ENCODE assay signal across 18 mouse cellular contexts in genomic region chr5:112218679-112219078, GRCm38 (mm10). TPM values are rescaled to one million over a fixed set of nuclear protein-coding genes. Genes with fewer than 3 reads are reported as not detected.
A peak's percentile ranks its signal among the peaks of the same experiment; 100 is the strongest.
DNase-seq lines count a peak whose midpoint lies in the region; ATAC-seq lines count a peak whose summit lies in the region.
"Had no signal": no experiment of that assay in that cellular context is flagged by ENCODE, and none has a peak within 500 bp of the region (broad histone marks: within the 10 kb centered on the region; RNA-seq: fewer than 3 reads in every experiment).

No protein-coding gene starts in this region.

- no peak overlapping the region for H3K4me2 ChIP-seq in forebrain, embryonic 13.5 days
- no peak overlapping the region for H3K4me2 ChIP-seq in forebrain, embryonic 15.5 days (replicated peaks)
- H3K4me2 ChIP-seq in neural tube, embryonic 11.5 days (ENCODE audit: low read depth): no peak overlapping the region
- H3K4me2 ChIP-seq in neural tube, embryonic 15.5 days: no peak overlapping the region
- H3K4me2 ChIP-seq in midbrain, embryonic 12.5 days (replicated peaks): no peak overlapping the region
- H3K4me2 ChIP-seq: heart, embryonic 15.5 days; limb, embryonic 13.5 days; liver, embryonic 15.5 days had no signal

- no peak overlapping the region for H3K9ac ChIP-seq in forebrain, embryonic 13.5 days
- H3K9ac ChIP-seq in forebrain, embryonic 15.5 days (replicated peaks): no peak overlapping the region
- 0 out of 2 replicates have a peak overlapping the region, but pooled peaks have one; percentile 22 for H3K9ac ChIP-seq in neural tube, embryonic 11.5 days (ENCODE audit: low read length)
- no peak overlapping the region for H3K9ac ChIP-seq in neural tube, embryonic 15.5 days (replicated peaks)
- H3K9ac ChIP-seq in midbrain, embryonic 12.5 days (replicated peaks): 0 out of 2 replicates have a peak overlapping the region, but pooled peaks have one; percentile 31
- H3K9ac ChIP-seq: heart, embryonic 15.5 days; limb, embryonic 13.5 days; liver, embryonic 15.5 days had no signal

- peaks cover 95% of the 10 kb centered on the region for H3K4me1 ChIP-seq in forebrain, embryonic 13.5 days
- H3K4me1 ChIP-seq in forebrain, embryonic 15.5 days: peaks cover 43% of the 10 kb centered on the region
- peaks cover 45% of the 10 kb centered on the region for H3K4me1 ChIP-seq in neural tube, embryonic 11.5 days (ENCODE audit: control insufficient read depth, insufficient read depth, low read length)
- peaks cover 76% of the 10 kb centered on the region for H3K4me1 ChIP-seq in neural tube, embryonic 15.5 days
- H3K4me1 ChIP-seq in midbrain, embryonic 12.5 days: peaks cover 97% of the 10 kb centered on the region

- H3K27ac ChIP-seq in forebrain, embryonic 13.5 days: peak overlapping the region; percentile 54; the same call in 1 of the 2 replicates
- no peak overlapping the region for H3K27ac ChIP-seq in forebrain, embryonic 15.5 days (replicated peaks)
- H3K27ac ChIP-seq in neural tube, embryonic 11.5 days (ENCODE audit: low read depth, low read length): peak overlapping the region; percentile 64
- no peak overlapping the region for H3K27ac ChIP-seq in neural tube, embryonic 15.5 days (replicated peaks)
- H3K27ac ChIP-seq in midbrain, embryonic 12.5 days (replicated peaks): peak overlapping the region; percentile 90
- H3K27ac ChIP-seq: embryonic facial prominence, embryonic 10.5 days; limb, embryonic 13.5 days; liver, embryonic 15.5 days had no signal

- no peaks in the 10 kb centered on the region for H3K27me3 ChIP-seq in forebrain, embryonic 13.5 days
- H3K27me3 ChIP-seq in forebrain, embryonic 15.5 days: no peaks in the 10 kb centered on the region
- H3K27me3 ChIP-seq in neural tube, embryonic 11.5 days (ENCODE audit: control insufficient read depth, insufficient read depth, low read length): no peaks in the 10 kb centered on the region
- no peaks in the 10 kb centered on the region for H3K27me3 ChIP-seq in neural tube, embryonic 15.5 days (replicated peaks)
- no peaks in the 10 kb centered on the region for H3K27me3 ChIP-seq in midbrain, embryonic 12.5 days
- H3K27me3 ChIP-seq: liver, embryonic 15.5 days had no signal

- 65% methylated on average over 4 of the region's 4 CpGs for WGBS in forebrain, embryonic 13.5 days
- 49% methylated on average over 4 of the region's 4 CpGs for WGBS in forebrain, embryonic 15.5 days
- 78% methylated on average over 4 of the region's 4 CpGs for WGBS in neural tube, embryonic 11.5 days
- WGBS in neural tube, embryonic 15.5 days: 64% methylated on average over 4 of the region's 4 CpGs
- 68% methylated on average over 4 of the region's 4 CpGs for whole genome bisulfite sequencing in midbrain, embryonic 12.5 days

- intact Hi-C loops in left cerebral cortex, postnatal 14 days (cut with DNase I): no loop called here

- no peak for DNase-seq in neural tube, embryonic 11.5 days (ENCODE audit: low spot score)
- no peak for DNase-seq in ovary, postnatal 14 days (ENCODE audit: low spot score)
- DNase-seq in left cerebral cortex, postnatal 14 days (ENCODE audit: low spot score in 2 of 2): no peak
- DNase-seq: adrenal gland, postnatal 10 days; cerebellum, adult 18-20 months; gastrocnemius, postnatal 36 days; kidney, adult 8-10 months; kidney, postnatal 36 days; thymus, postnatal 36 days had no signal

- H3K9me3 ChIP-seq in forebrain, embryonic 13.5 days (replicated peaks): no peaks in the 10 kb centered on the region
- H3K9me3 ChIP-seq in forebrain, embryonic 15.5 days: no peaks in the 10 kb centered on the region
- no peaks in the 10 kb centered on the region for H3K9me3 ChIP-seq in neural tube, embryonic 11.5 days (ENCODE audit: control insufficient read depth, low read length)
- H3K9me3 ChIP-seq in neural tube, embryonic 15.5 days (replicated peaks): no peaks in the 10 kb centered on the region
- no peaks in the 10 kb centered on the region for H3K9me3 ChIP-seq in midbrain, embryonic 12.5 days
- H3K9me3 ChIP-seq: embryonic facial prominence, embryonic 10.5 days; heart, embryonic 15.5 days; limb, embryonic 13.5 days; liver, embryonic 15.5 days had no signal

- peaks cover 67% of the 10 kb centered on the region for H3K36me3 ChIP-seq in forebrain, embryonic 13.5 days (ENCODE audit: poor library complexity, severe bottlenecking)
- H3K36me3 ChIP-seq in forebrain, embryonic 15.5 days: peaks cover 43% of the 10 kb centered on the region
- peaks cover 8% of the 10 kb centered on the region; the same call in 1 of the 2 replicates for H3K36me3 ChIP-seq in neural tube, embryonic 11.5 days (ENCODE audit: control insufficient read depth, insufficient read depth, low read length)
- H3K36me3 ChIP-seq in neural tube, embryonic 15.5 days: peaks cover 54% of the 10 kb centered on the region
- H3K36me3 ChIP-seq in midbrain, embryonic 12.5 days: peaks cover 60% of the 10 kb centered on the region
- H3K36me3 ChIP-seq: heart, embryonic 15.5 days; liver, embryonic 15.5 days had no signal

- ATAC-seq in forebrain, embryonic 13.5 days: no peak
- no peak for ATAC-seq in forebrain, embryonic 15.5 days (replicated peaks)
- no peak for ATAC-seq in neural tube, embryonic 11.5 days (ENCODE audit: insufficient read depth, low FRiP score, low TSS enrichment)
- no peak for ATAC-seq in neural tube, embryonic 15.5 days (ENCODE audit: low FRiP score)
- no peak for ATAC-seq in midbrain, embryonic 12.5 days (ENCODE audit: low FRiP score, low read depth)

- no peak overlapping the region for H3K4me3 ChIP-seq in forebrain, embryonic 13.5 days
- no peak overlapping the region for H3K4me3 ChIP-seq in forebrain, embryonic 15.5 days
- H3K4me3 ChIP-seq in neural tube, embryonic 11.5 days (ENCODE audit: low read depth, low read length): no peak overlapping the region
- no peak overlapping the region for H3K4me3 ChIP-seq in neural tube, embryonic 15.5 days (replicated peaks)
- no peak overlapping the region for H3K4me3 ChIP-seq in midbrain, embryonic 12.5 days
- H3K4me3 ChIP-seq: embryonic facial prominence, embryonic 10.5 days; heart, embryonic 15.5 days; limb, embryonic 13.5 days; liver, embryonic 15.5 days had no signal

RNA-seq across cellular contexts. Expression of gene Cryba4, which starts 33.6 kb away (rescaled TPM):
- 0.42 and 1.6 TPM in 2 replicates for polyA plus RNA-seq in forebrain, embryonic 13.5 days (2015; fragmentation: Nextera tagmentation; extraction: Ambion mirVana)
- polyA plus RNA-seq in forebrain, embryonic 15.5 days (2015; fragmentation: Nextera tagmentation; extraction: Ambion mirVana): 1.6 and 1.8 TPM in 2 replicates
- 0.53 and 1.3 TPM in 2 replicates for polyA plus RNA-seq in neural tube, embryonic 11.5 days (2014; fragmentation: Nextera tagmentation; extraction: Ambion mirVana)
- polyA plus RNA-seq in neural tube, embryonic 15.5 days (2015; fragmentation: Nextera tagmentation; extraction: Ambion mirVana): 1.7 and 2.5 TPM in 2 replicates
- 1.3 and 2.0 TPM in 2 replicates for polyA plus RNA-seq in midbrain, embryonic 12.5 days (2016; fragmentation: Nextera tagmentation; extraction: Ambion mirVana)
- 1 to 10 TPM; 1.2 to 1.5 TPM for total RNA-seq in left cerebral cortex, postnatal 14 days (2021)
- total RNA-seq: megakaryocyte progenitor cell, adult 5-6 weeks had no signal

RNA-seq across cellular contexts. Expression of gene Crybb1, which starts 36.9 kb away (rescaled TPM):
- 2.1 TPM in 2 replicates for polyA plus RNA-seq in forebrain, embryonic 13.5 days (2015; fragmentation: Nextera tagmentation; extraction: Ambion mirVana)
- polyA plus RNA-seq in forebrain, embryonic 15.5 days (2015; fragmentation: Nextera tagmentation; extraction: Ambion mirVana): 5.4 and 5.5 TPM in 2 replicates
- polyA plus RNA-seq in neural tube, embryonic 11.5 days (2014; fragmentation: Nextera tagmentation; extraction: Ambion mirVana): 0.53 and 0.90 TPM in 2 replicates
- polyA plus RNA-seq in neural tube, embryonic 15.5 days (2015; fragmentation: Nextera tagmentation; extraction: Ambion mirVana): 5.8 and 6.2 TPM in 2 replicates
- polyA plus RNA-seq in midbrain, embryonic 12.5 days (2016; fragmentation: Nextera tagmentation; extraction: Ambion mirVana): 1.3 and 1.9 TPM in 2 replicates
- 10 to 100 TPM; 12.9 to 14.5 TPM for total RNA-seq in left cerebral cortex, postnatal 14 days (2021)
- total RNA-seq: megakaryocyte progenitor cell, adult 5-6 weeks had no signal

RNA-seq across cellular contexts. Expression of gene Tpst2, which starts 57.8 kb away (rescaled TPM):
- polyA plus RNA-seq in forebrain, embryonic 13.5 days (2015; fragmentation: Nextera tagmentation; extraction: Ambion mirVana): 28.4 and 29.8 TPM in 2 replicates
- 28.8 and 29.5 TPM in 2 replicates for polyA plus RNA-seq in forebrain, embryonic 15.5 days (2015; fragmentation: Nextera tagmentation; extraction: Ambion mirVana)
- 28.6 and 30.0 TPM in 2 replicates for polyA plus RNA-seq in neural tube, embryonic 11.5 days (2014; fragmentation: Nextera tagmentation; extraction: Ambion mirVana)
- 31.4 and 40.2 TPM in 2 replicates for polyA plus RNA-seq in neural tube, embryonic 15.5 days (2015; fragmentation: Nextera tagmentation; extraction: Ambion mirVana)
- polyA plus RNA-seq in midbrain, embryonic 12.5 days (2016; fragmentation: Nextera tagmentation; extraction: Ambion mirVana): 29.4 and 31.1 TPM in 2 replicates
- 10 to 100 TPM; 41.3 to 42.9 TPM for total RNA-seq in left cerebral cortex, postnatal 14 days (2021)

Comparison
In these comparisons a context has a peak if more than half of its experiments do, and no peak if none do; other contexts are left out.
1. H3K27ac ChIP-seq: peak in forebrain, embryonic 13.5 days (single experiment), neural tube, embryonic 11.5 days (single experiment) and midbrain, embryonic 12.5 days (single experiment); none in forebrain, embryonic 15.5 days (single experiment) and neural tube, embryonic 15.5 days (single experiment).
2. H3K9ac ChIP-seq: peak in neural tube, embryonic 11.5 days (single experiment) and midbrain, embryonic 12.5 days (single experiment); none in forebrain, embryonic 13.5 days (single experiment), forebrain, embryonic 15.5 days (single experiment) and neural tube, embryonic 15.5 days (single experiment).